Mouse (Mus musculus) neural tube, embryonic 11.5 days (tissue): Measurements from ENCODE around the gene Tcirg1. TPM values are rescaled to one million over a fixed set of nuclear protein-coding genes. Genes with fewer than 3 reads are reported as not detected.

Experiments
- ATAC-seq: fragments of 200-750 bp; cut with Nextera tagmentation; 2 replicates; pipeline ENCODE4 v1.8.0; 2017; ENCODE audit warnings: moderate number of reproducible peaks, mild to moderate bottlenecking, moderate TSS enrichment, moderate library complexity; ENCODE audit not compliant: insufficient read depth, low FRiP score, low TSS enrichment
- DNase-seq: peaks from one replicate; pipeline ENCODE4 v3.0.0-alpha.2; 2015; ENCODE audit warnings: low spot score
- H3K27ac ChIP-seq: fragments of 300-500 bp; sonication (generic); 2 replicates; pipeline ENCODE4 v1.5.1; 2014; ENCODE audit warnings: low read depth, mild to moderate bottlenecking, low read length
- H3K27me3 ChIP-seq: fragments of 300-500 bp; sonication (generic); 2 replicates; pipeline ENCODE4 v1.6.1; 2014; ENCODE audit warnings: mild to moderate bottlenecking, low read length, mixed read lengths; ENCODE audit not compliant: control insufficient read depth, insufficient read depth
- H3K36me3 ChIP-seq: fragments of 300-500 bp; sonication (generic); 2 replicates; pipeline ENCODE4 v1.6.1; 2014; ENCODE audit warnings: mild to moderate bottlenecking, low read length, moderate library complexity, mixed read lengths; ENCODE audit not compliant: control insufficient read depth, insufficient read depth
- H3K4me1 ChIP-seq: fragments of 300-500 bp; sonication (generic); 2 replicates; pipeline ENCODE4 v1.6.1; 2014; ENCODE audit warnings: low read length, mixed read lengths; ENCODE audit not compliant: control insufficient read depth, insufficient read depth
- H3K4me2 ChIP-seq: fragments of 300-500 bp; sonication (generic); 2 replicates; pipeline ENCODE4 v1.6.1; 2014; ENCODE audit warnings: low read depth, mild to moderate bottlenecking, moderate library complexity
- H3K4me3 ChIP-seq: fragments of 300-500 bp; sonication (generic); 2 replicates; pipeline ENCODE4 v1.5.1; 2014; ENCODE audit warnings: low read depth, low read length
- H3K9ac ChIP-seq: fragments of 300-500 bp; sonication (generic); 2 replicates; pipeline ENCODE4 v1.6.1; 2014; ENCODE audit warnings: mild to moderate bottlenecking, low read length
- H3K9me3 ChIP-seq: fragments of 300-500 bp; sonication (generic); 2 replicates; pipeline ENCODE4 v1.6.1; 2016; ENCODE audit warnings: low read length; ENCODE audit not compliant: control insufficient read depth
- WGBS: fragments of 180-500 bp; shearing (Covaris S2); extraction: QIAGEN DNeasy Blood & Tissue Kit; methylation state at CpG from one replicate; pipeline ENCODE4 v1.1.7; 2014; 5-methylcytosine and 5-hydroxymethylcytosine counted together
- polyA plus RNA-seq: library from polyadenylated mRNA; unstranded; fragments of >200 nt; fragmentation: Nextera tagmentation; extraction: Ambion mirVana; gene quantifications from 2 replicates; pipeline ENCODE4 v1.2.1, GENCODE M21; 2014

Gene Tcirg1
- polyA plus RNA-seq, 1 experiment from 2014 or later: 17.3 TPM

GRCm38 (mm10) chr19:3929211-3929941 lies 22.4 kb upstream of the Tcirg1 start, which contains the start of gene Aldh3b1:
Gene Aldh3b1 (minus strand): TSS chr19:3929808.
- H3K4me3 ChIP-seq: no peak within 1 kb of the TSS
- H3K27ac ChIP-seq: no peak within 1 kb of the TSS
- H3K9ac ChIP-seq: no peak within 1 kb of the TSS
- no peak within 1 kb of the TSS for H3K4me2 ChIP-seq
- 66% methylated on average over 12 of the region's 12 CpGs for WGBS
- DNase-seq (no peak), ATAC-seq (no peak)
- no peaks in the 10 kb centered on the region for H3K36me3 ChIP-seq
- H3K27me3 ChIP-seq: no peaks in the 10 kb centered on the region
- H3K9me3 ChIP-seq: no peaks in the 10 kb centered on the region
- H3K4me1 ChIP-seq: no peaks in the 10 kb centered on the region

- 80% methylated on average over 4 of the region's 4 CpGs for WGBS
- DNase-seq (no peak), ATAC-seq (no peak)
- no peak overlapping the region for H3K4me3 ChIP-seq
- H3K36me3 ChIP-seq: no peaks in the 10 kb centered on the region
- no peak overlapping the region for H3K9ac ChIP-seq
- H3K9me3 ChIP-seq: no peaks in the 10 kb centered on the region
- H3K4me1 ChIP-seq: no peaks in the 10 kb centered on the region
- H3K4me2 ChIP-seq: no peak overlapping the region
- H3K27ac ChIP-seq: no peak overlapping the region
- no peaks in the 10 kb centered on the region for H3K27me3 ChIP-seq
Measured at GRCm38 (mm10) chr19:3928779-3929178, 21.8 kb upstream of the Tcirg1 start.

- DNase-seq (no peak), ATAC-seq (no peak)
- no peaks in the 10 kb centered on the region for H3K4me1 ChIP-seq
- H3K36me3 ChIP-seq: no peaks in the 10 kb centered on the region
- H3K9me3 ChIP-seq: no peaks in the 10 kb centered on the region
- H3K27ac ChIP-seq: no peak overlapping the region
- no peak overlapping the region for H3K9ac ChIP-seq
- WGBS: 77% methylated on average over 4 of the region's 4 CpGs
- no peaks in the 10 kb centered on the region for H3K27me3 ChIP-seq
- H3K4me2 ChIP-seq: no peak overlapping the region
- no peak overlapping the region for H3K4me3 ChIP-seq
Measured at GRCm38 (mm10) chr19:3927989-3928388, 21.1 kb upstream of the Tcirg1 start.

- Histone ChIP-seq H3K27ac (no peak overlapping the region), H3K36me3 (no peaks in the 10 kb centered on the region)
Measured at GRCm38 (mm10) chr19:3926685-3927084, 19.8 kb upstream of the Tcirg1 start.

GRCm38 (mm10) chr19:3926279-3926678 lies 19.3 kb upstream of the Tcirg1 start:
- H3K4me1 ChIP-seq: no peaks in the 10 kb centered on the region
- WGBS: 64% methylated on average over 3 of the region's 3 CpGs
- DNase-seq (no peak), ATAC-seq (no peak)
- H3K27ac ChIP-seq: no peak overlapping the region
- no peak overlapping the region for H3K9ac ChIP-seq
- H3K4me3 ChIP-seq: no peak overlapping the region
- no peaks in the 10 kb centered on the region for H3K27me3 ChIP-seq
- H3K36me3 ChIP-seq: no peaks in the 10 kb centered on the region
- no peak overlapping the region for H3K4me2 ChIP-seq
- no peaks in the 10 kb centered on the region for H3K9me3 ChIP-seq

More at GRCm38 (mm10) chr19:3926685-3927084, 19.8 kb upstream of the Tcirg1 start:
- DNase-seq (no peak), ATAC-seq (no peak)
- no peaks in the 10 kb centered on the region for H3K27me3 ChIP-seq
- WGBS: 61% methylated on average over 6 of the region's 6 CpGs
- no peaks in the 10 kb centered on the region for H3K9me3 ChIP-seq
- no peak overlapping the region for H3K4me2 ChIP-seq
- H3K9ac ChIP-seq: no peak overlapping the region
- H3K4me3 ChIP-seq: no peak overlapping the region
- no peaks in the 10 kb centered on the region for H3K4me1 ChIP-seq

GRCm38 (mm10) chr19:3925859-3926258 lies 18.9 kb upstream of the Tcirg1 start:
- Histone ChIP-seq H3K36me3 (no peaks in the 10 kb centered on the region), H3K9me3 (no peaks in the 10 kb centered on the region), H3K4me1 (no peaks in the 10 kb centered on the region), H3K27ac (no peak overlapping the region), H3K9ac (no peak overlapping the region), H3K4me2 (no peak overlapping the region), H3K4me3 (no peak overlapping the region), H3K27me3 (no peaks in the 10 kb centered on the region)
- WGBS: 83% methylated on average over 6 of the region's 6 CpGs
- ATAC-seq: no peak
- DNase-seq: no peak

GRCm38 (mm10) chr19:3924868-3925267 lies 17.9 kb upstream of the Tcirg1 start:
- DNase-seq (no peak), ATAC-seq (no peak)
- no peak overlapping the region for H3K4me2 ChIP-seq
- no peaks in the 10 kb centered on the region for H3K27me3 ChIP-seq
- no peak overlapping the region for H3K4me3 ChIP-seq
- no peak overlapping the region for H3K27ac ChIP-seq
- H3K36me3 ChIP-seq: no peaks in the 10 kb centered on the region
- WGBS: 92% methylated on average over 7 of the region's 7 CpGs
- H3K4me1 ChIP-seq: no peaks in the 10 kb centered on the region
- no peaks in the 10 kb centered on the region for H3K9me3 ChIP-seq
- H3K9ac ChIP-seq: no peak overlapping the region

GRCm38 (mm10) chr19:3924190-3924589 lies 17.3 kb upstream of the Tcirg1 start:
- Histone ChIP-seq H3K27ac (no peak overlapping the region), H3K27me3 (no peaks in the 10 kb centered on the region), H3K9me3 (no peaks in the 10 kb centered on the region), H3K4me2 (no peak overlapping the region), H3K4me1 (no peaks in the 10 kb centered on the region), H3K4me3 (no peak overlapping the region), H3K9ac (no peak overlapping the region), H3K36me3 (no peaks in the 10 kb centered on the region)
- DNase-seq (no peak), ATAC-seq (no peak)
- 75% methylated on average over 8 of the region's 8 CpGs for WGBS

- H3K9ac ChIP-seq: no peak overlapping the region
- H3K27ac ChIP-seq: no peak overlapping the region
- no peaks in the 10 kb centered on the region for H3K9me3 ChIP-seq
- H3K4me3 ChIP-seq: no peak overlapping the region
- ATAC-seq (no peak), DNase-seq (no peak)
- H3K27me3 ChIP-seq: no peaks in the 10 kb centered on the region
- no peak overlapping the region for H3K4me2 ChIP-seq
- 58% methylated on average over 13 of the region's 13 CpGs for WGBS
- no peaks in the 10 kb centered on the region for H3K4me1 ChIP-seq
- H3K36me3 ChIP-seq: no peaks in the 10 kb centered on the region
Measured at GRCm38 (mm10) chr19:3923586-3923985, 16.7 kb upstream of the Tcirg1 start.
